Mouse (Mus musculus) embryonic stem cell, embryonic (primary cell): ENCODE measurements around the gene Olfr1197.

Source experiments
- CTCF ChIA-PET, 4 experiments: fragments of 300-600 bp in 2 of 4; fragments of 350-600 bp in 2 of 4; sonication (Branson Sonifier 250); formaldehyde crosslinking; loops; one replicate each; lab custom pipeline; 2022; ENCODE audit warnings: inconsistent platforms in 2 of 4; lab: Charles Lee
- POLR2A ChIA-PET, 4 experiments: fragments of 300-600 bp in 2 of 4; fragments of 350-600 bp in 2 of 4; sonication (Branson Sonifier 250); formaldehyde crosslinking; loops; one replicate each; lab custom pipeline; 2022; ENCODE audit warnings: antibody characterized with exemption in 4 of 4, inconsistent platforms in 1 of 4; lab: Charles Lee

Olfr1197 gene

DNA sequence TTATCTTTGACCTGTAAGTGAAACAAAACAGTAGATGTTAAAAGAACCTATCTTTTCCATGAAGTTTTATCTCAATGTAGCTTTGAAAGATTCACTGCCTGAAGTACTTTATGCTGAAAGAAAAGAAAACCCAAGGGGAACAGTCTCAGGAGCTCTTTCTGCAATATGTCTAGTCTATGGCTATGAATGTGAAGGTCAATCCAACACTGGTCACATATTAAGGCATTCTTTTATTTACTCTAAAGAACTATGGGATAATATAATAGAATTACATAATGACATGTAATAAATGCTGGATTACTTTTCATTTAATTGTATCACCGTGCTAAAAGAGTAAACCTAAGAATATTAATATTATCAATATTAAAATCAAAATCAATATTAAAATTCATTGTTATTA is at the start of gene Olfr1197:
TSS of gene Olfr1197 (minus strand) at position 101 of the 400 bp plus-strand sequence.
- POLR2A ChIA-PET: no interaction called here
- CTCF ChIA-PET: no interaction called here

DNA sequence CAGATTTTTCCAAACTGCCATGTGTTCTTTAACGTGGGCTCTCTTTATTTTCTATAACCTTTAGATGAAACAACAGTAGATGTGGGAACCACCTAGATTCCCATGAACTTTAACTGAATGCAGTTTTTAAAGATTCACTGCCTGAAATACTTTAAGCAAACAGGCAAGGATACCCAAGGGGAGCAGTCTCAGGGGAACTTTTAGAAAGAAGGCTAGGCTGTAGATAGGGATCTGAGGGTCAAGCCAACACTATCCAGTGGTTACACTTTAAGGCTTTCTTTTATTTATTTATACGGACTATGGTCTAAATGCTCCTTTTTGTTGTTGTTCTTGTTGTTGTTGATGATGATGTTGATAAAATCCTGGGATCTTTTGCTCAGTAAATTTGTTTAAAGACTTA is 38.2 kb upstream of the Olfr1197 start, which contains the start of gene Olfr1200:
TSS of gene Olfr1200 (minus strand) at position 101 of the 400 bp plus-strand sequence.
- POLR2A ChIA-PET: no interaction called here

DNA sequence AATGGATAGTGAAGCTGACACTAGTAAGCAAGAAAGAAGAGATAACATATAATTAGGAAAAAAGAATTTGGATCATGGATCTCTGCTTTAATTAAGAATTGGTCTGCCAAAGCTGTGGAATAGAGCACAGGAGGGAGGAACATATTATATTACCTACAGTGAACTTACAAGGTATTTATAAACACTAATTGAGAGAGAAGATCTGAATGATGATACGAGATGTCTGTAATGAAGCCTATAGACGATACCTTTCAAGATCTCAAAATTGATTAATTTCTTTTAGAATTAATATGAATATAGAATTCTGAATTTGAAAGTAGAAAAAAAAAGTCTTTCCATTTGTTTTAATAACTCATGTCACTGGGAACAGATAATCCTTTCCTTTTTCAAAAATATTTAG is 28.2 kb upstream of the Olfr1197 start, which contains the start of gene Olfr1199:
TSS of gene Olfr1199 (minus strand) at position 101 of the 400 bp plus-strand sequence.
- CTCF ChIA-PET: no interaction called here
- POLR2A ChIA-PET: no interaction called here

More for the DNA sequence above, 38.2 kb upstream of the Olfr1197 start, which contains the start of gene Olfr1200:
- CTCF ChIA-PET: no interaction called here

DNA sequence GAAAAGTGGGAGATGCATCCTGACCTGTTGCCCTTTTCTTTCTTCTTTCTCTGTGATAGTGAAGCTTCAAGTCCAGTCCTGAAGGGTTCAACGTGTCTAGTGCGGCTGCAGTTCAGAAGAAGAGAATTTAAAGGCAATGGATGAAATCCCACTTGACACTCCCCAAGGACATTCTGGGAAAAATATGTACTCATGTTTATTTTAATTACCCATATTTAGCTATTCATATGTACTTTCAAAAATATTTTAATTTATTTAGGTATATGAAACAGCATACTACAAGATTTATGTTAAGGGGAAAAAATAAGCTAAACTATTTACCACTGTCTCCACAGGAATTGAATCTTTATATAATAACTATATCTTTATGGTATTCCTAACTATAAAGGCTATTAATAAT is 19.1 kb upstream of the Olfr1197 start, which contains the start of gene Olfr1198:
TSS of gene Olfr1198 (minus strand) at position 101 of the 400 bp plus-strand sequence.
- ChIA-PET POLR2A (no interaction called here), CTCF (no interaction called here)

DNA sequence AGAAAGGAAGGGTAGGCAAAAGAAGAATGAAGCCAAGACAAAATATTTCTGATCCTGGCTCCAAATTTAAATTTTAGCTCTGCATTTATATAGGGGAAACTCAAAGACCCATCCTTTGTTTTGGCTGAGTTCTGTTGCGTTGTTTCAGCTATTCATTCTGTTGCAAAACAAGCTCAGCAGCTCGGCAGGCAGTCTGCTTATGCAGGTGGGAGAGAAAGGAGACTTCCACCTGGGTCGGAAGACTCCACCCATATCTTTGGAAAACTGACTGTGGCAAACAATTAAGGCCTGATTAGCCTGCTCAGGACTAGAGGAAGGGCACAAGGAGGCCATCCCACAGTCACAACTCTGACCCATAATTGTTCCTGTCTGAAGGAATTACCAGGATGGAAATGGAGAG is 11.2 kb upstream of the Olfr1197 start:
- POLR2A ChIA-PET: no interaction called here
- CTCF ChIA-PET: no interaction called here

DNA sequence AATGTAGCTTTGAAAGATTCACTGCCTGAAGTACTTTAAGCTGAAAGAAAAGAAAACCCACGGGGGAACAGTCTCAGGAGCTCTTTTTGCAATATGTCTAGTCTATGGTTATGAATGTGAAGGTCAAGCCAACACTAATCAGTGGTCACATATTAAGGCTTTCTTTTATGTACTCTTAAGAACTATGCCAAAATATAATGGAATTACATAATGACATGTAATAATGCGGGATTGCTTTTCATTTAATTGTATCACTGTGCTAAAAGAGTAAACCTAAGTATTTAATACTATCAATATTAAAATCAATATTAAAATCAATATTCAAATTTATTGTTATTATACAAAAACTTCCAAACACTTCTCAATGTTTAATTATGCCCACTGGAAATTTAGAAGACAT is 27.7 kb downstream of the Olfr1197 start, which contains the start of gene Olfr1196:
TSS of gene Olfr1196 (minus strand) at position 101 of the 400 bp plus-strand sequence.
- ChIA-PET CTCF (no interaction called here), POLR2A (no interaction called here)

DNA sequence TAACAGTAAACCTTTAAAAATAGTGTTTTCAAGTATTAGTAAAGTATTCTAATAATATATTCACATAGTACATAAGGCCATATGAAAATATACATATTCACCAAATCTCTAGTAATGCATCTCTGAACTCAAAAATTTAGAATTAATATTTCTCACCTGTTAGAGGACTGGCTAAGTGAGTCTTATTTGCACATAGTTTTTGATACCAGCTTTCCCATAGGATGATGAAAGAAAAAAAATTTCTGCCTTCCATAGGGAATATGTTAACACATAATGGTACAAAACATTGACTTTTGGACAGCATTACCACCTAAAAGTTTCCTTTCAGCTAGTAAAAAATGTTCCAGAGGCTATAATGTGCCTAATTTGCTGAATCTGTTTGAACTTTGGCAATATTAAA is 43.1 kb downstream of the Olfr1197 start, which contains the start of gene Olfr1195:
TSS of gene Olfr1195 (minus strand) at position 101 of the 400 bp plus-strand sequence.
- ChIA-PET CTCF (no interaction called here), POLR2A (no interaction called here)
